In genomic region chr11:5521516-5522291, GRCm38 (mm10) we compare ENCODE assay signal across 1 mouse cellular context.
TF ChIP-seq lines count a peak whose summit lies in the region.

No protein-coding gene starts in this region.

TF ChIP-seq in MEL, 35 proteins besides CTCF, POLR2A, EP300 and RAD21 (continued from another document):
- TF ChIP-seq USF1 (IDR thresholded peaks at IDR 0.05; ENCODE audit: low read depth, low read length) (peak; percentile 37; the same call in 1 of the 2 replicates), CHD2 (IDR thresholded peaks at IDR 0.05; ENCODE audit: low read length) (no peak), UBTF (IDR thresholded peaks at IDR 0.05; ENCODE audit: borderline replicate concordance, insufficient read depth, low read depth, low read length) (0 out of 2 replicates have a peak, but pooled peaks have one; percentile 9), MYC (IDR thresholded peaks at IDR 0.05; ENCODE audit: low read depth, low read length) (peak; percentile 89), MAX (IDR thresholded peaks at IDR 0.05; ENCODE audit: low read length) (no peak; the same call in 1 of the 2 replicates), SIN3A (IDR thresholded peaks at IDR 0.05; ENCODE audit: low read length) (peak; percentile 93), E2F4 (IDR thresholded peaks at IDR 0.05; ENCODE audit: borderline replicate concordance, low read depth, low read length) (no peak), KAT2A (conservative IDR thresholded peaks at IDR 0.05; ENCODE audit: low read depth, low read length) (peak; percentile 45; the same call in 1 of the 2 replicates), GATA1 (IDR thresholded peaks at IDR 0.05; ENCODE audit: low read depth, low read length) (peak; percentile 51; the same call in 1 of the 2 replicates), RCOR1 (IDR thresholded peaks at IDR 0.05; ENCODE audit: low read depth, low read length) (0 out of 2 replicates have a peak, but pooled peaks have one; percentile 10), NELFE (IDR thresholded peaks at IDR 0.05; ENCODE audit: low read depth, low read length) (peak; percentile 63), ZKSCAN1 (IDR thresholded peaks at IDR 0.05; ENCODE audit: low read depth, low read length) (peak; percentile 16; the same call in 1 of the 2 replicates)
